Mouse (Mus musculus): ENCODE measurements at regions not wholly inside any gene's neighbourhood (a gene's known extent, or its start where the extent isn't known, plus 50 kb on each side); places are given as distances from the start of the nearest gene placed in this dataset.

GRCm38 (mm10) chr10:110640406-110640805 is 104.8 kb upstream of the E2f7 start:
- Histone ChIP-seq H3K9me3 (ENCODE audit: control insufficient read depth, low read length) (no peaks in the 10 kb centered on the region), H3K4me3 (ENCODE audit: low read length) (no peak overlapping the region), H3K27me3 (replicated peaks; ENCODE audit: control insufficient read depth, insufficient read depth, low read length) (no peaks in the 10 kb centered on the region), H3K4me1 (ENCODE audit: control insufficient read depth, insufficient read depth, low read depth, low read length) (no peaks in the 10 kb centered on the region), H3K27ac (ENCODE audit: low read depth, low read length) (no peak overlapping the region), H3K36me3 (ENCODE audit: control insufficient read depth, insufficient read depth, low read length) (no peaks in the 10 kb centered on the region), H3K9ac (ENCODE audit: low read depth, low read length) (no peak overlapping the region), H3K4me2 (ENCODE audit: low read length) (no peak overlapping the region)
- ATAC-seq: no peak
- WGBS: 23% methylated on average over 10 of the region's 10 CpGs

GRCm38 (mm10) chr10:110642065-110642690 is 103.1 kb upstream of the E2f7 start:
- no peak for ATAC-seq

GRCm38 (mm10) chr10:110647603-110648002 is 97.6 kb upstream of the E2f7 start:
- H3K27ac ChIP-seq (ENCODE audit: low read depth, low read length): no peak overlapping the region
- 55% methylated on average over 7 of the region's 7 CpGs for WGBS

More at GRCm38 (mm10) chr10:110642065-110642690, 103.1 kb upstream of the E2f7 start:
- Histone ChIP-seq H3K4me1 (ENCODE audit: control insufficient read depth, insufficient read depth, low read depth, low read length) (no peaks in the 10 kb centered on the region), H3K4me2 (ENCODE audit: low read length) (no peak overlapping the region), H3K9ac (ENCODE audit: low read depth, low read length) (no peak overlapping the region), H3K36me3 (ENCODE audit: control insufficient read depth, insufficient read depth, low read length) (no peaks in the 10 kb centered on the region), H3K9me3 (ENCODE audit: control insufficient read depth, low read length) (no peaks in the 10 kb centered on the region), H3K27ac (ENCODE audit: low read depth, low read length) (no peak overlapping the region), H3K27me3 (replicated peaks; ENCODE audit: control insufficient read depth, insufficient read depth, low read length) (no peaks in the 10 kb centered on the region), H3K4me3 (ENCODE audit: low read length) (no peak overlapping the region)
- WGBS: 67% methylated on average over 19 of the region's 19 CpGs

GRCm38 (mm10) chr10:110650107-110650506 is 95.1 kb upstream of the E2f7 start:
- Histone ChIP-seq H3K4me2 (ENCODE audit: low read length) (no peak overlapping the region), H3K9ac (ENCODE audit: low read depth, low read length) (no peak overlapping the region), H3K27me3 (replicated peaks; ENCODE audit: control insufficient read depth, insufficient read depth, low read length) (no peaks in the 10 kb centered on the region), H3K27ac (ENCODE audit: low read depth, low read length) (no peak overlapping the region), H3K9me3 (ENCODE audit: control insufficient read depth, low read length) (no peaks in the 10 kb centered on the region), H3K4me1 (ENCODE audit: control insufficient read depth, insufficient read depth, low read depth, low read length) (no peaks in the 10 kb centered on the region), H3K36me3 (ENCODE audit: control insufficient read depth, insufficient read depth, low read length) (no peaks in the 10 kb centered on the region), H3K4me3 (ENCODE audit: low read length) (no peak overlapping the region)
- 72% methylated on average over 6 of the region's 6 CpGs for WGBS
- no peak for ATAC-seq

More at GRCm38 (mm10) chr10:110647603-110648002, 97.6 kb upstream of the E2f7 start:
- no peak overlapping the region for H3K4me2 ChIP-seq (ENCODE audit: low read length)
- no peak overlapping the region for H3K4me3 ChIP-seq (ENCODE audit: low read length)
- H3K4me1 ChIP-seq (ENCODE audit: control insufficient read depth, insufficient read depth, low read depth, low read length): no peaks in the 10 kb centered on the region
- no peaks in the 10 kb centered on the region for H3K27me3 ChIP-seq (replicated peaks; ENCODE audit: control insufficient read depth, insufficient read depth, low read length)
- H3K9me3 ChIP-seq (ENCODE audit: control insufficient read depth, low read length): no peaks in the 10 kb centered on the region
- H3K36me3 ChIP-seq (ENCODE audit: control insufficient read depth, insufficient read depth, low read length): no peaks in the 10 kb centered on the region
- no peak for ATAC-seq
- no peak overlapping the region for H3K9ac ChIP-seq (ENCODE audit: low read depth, low read length)

GRCm38 (mm10) chr10:110650851-110651250 is 94.4 kb upstream of the E2f7 start:
- no peaks in the 10 kb centered on the region for H3K27me3 ChIP-seq (replicated peaks; ENCODE audit: control insufficient read depth, insufficient read depth, low read length)
- no peaks in the 10 kb centered on the region for H3K4me1 ChIP-seq (ENCODE audit: control insufficient read depth, insufficient read depth, low read depth, low read length)
- no peak overlapping the region for H3K4me3 ChIP-seq (ENCODE audit: low read length)
- ATAC-seq: no peak
- no peak overlapping the region for H3K4me2 ChIP-seq (ENCODE audit: low read length)
- H3K36me3 ChIP-seq (ENCODE audit: control insufficient read depth, insufficient read depth, low read length): no peaks in the 10 kb centered on the region
- no peaks in the 10 kb centered on the region for H3K9me3 ChIP-seq (ENCODE audit: control insufficient read depth, low read length)
- no peak overlapping the region for H3K9ac ChIP-seq (ENCODE audit: low read depth, low read length)
- H3K27ac ChIP-seq (ENCODE audit: low read depth, low read length): no peak overlapping the region

- no peak overlapping the region for H3K4me2 ChIP-seq (ENCODE audit: low read length)
- H3K9me3 ChIP-seq (ENCODE audit: control insufficient read depth, low read length): no peaks in the 10 kb centered on the region
- H3K4me3 ChIP-seq (ENCODE audit: low read length): no peak overlapping the region
- H3K36me3 ChIP-seq (ENCODE audit: control insufficient read depth, insufficient read depth, low read length): no peaks in the 10 kb centered on the region
- no peak for ATAC-seq
- no peak overlapping the region for H3K27ac ChIP-seq (ENCODE audit: low read depth, low read length)
- WGBS: 78% methylated on average over 6 of the region's 6 CpGs
- H3K27me3 ChIP-seq (replicated peaks; ENCODE audit: control insufficient read depth, insufficient read depth, low read length): no peaks in the 10 kb centered on the region
- H3K4me1 ChIP-seq (ENCODE audit: control insufficient read depth, insufficient read depth, low read depth, low read length): no peaks in the 10 kb centered on the region
- H3K9ac ChIP-seq (ENCODE audit: low read depth, low read length): no peak overlapping the region
Measured at GRCm38 (mm10) chr10:110654070-110654469, 91.2 kb upstream of the E2f7 start.

GRCm38 (mm10) chr10:110658153-110658695 is 87.0 kb upstream of the E2f7 start:
- Histone ChIP-seq H3K27ac (ENCODE audit: low read depth, low read length) (no peak overlapping the region), H3K4me3 (ENCODE audit: low read length) (no peak overlapping the region), H3K27me3 (replicated peaks; ENCODE audit: control insufficient read depth, insufficient read depth, low read length) (no peaks in the 10 kb centered on the region), H3K4me1 (ENCODE audit: control insufficient read depth, insufficient read depth, low read depth, low read length) (no peaks in the 10 kb centered on the region), H3K9ac (ENCODE audit: low read depth, low read length) (no peak overlapping the region), H3K9me3 (ENCODE audit: control insufficient read depth, low read length) (no peaks in the 10 kb centered on the region), H3K36me3 (ENCODE audit: control insufficient read depth, insufficient read depth, low read length) (no peaks in the 10 kb centered on the region), H3K4me2 (ENCODE audit: low read length) (no peak overlapping the region)
- no peak for ATAC-seq
- WGBS: 69% methylated on average over 4 of the region's 4 CpGs

GRCm38 (mm10) chr10:110676503-110676902 is 68.7 kb upstream of the E2f7 start:
- Histone ChIP-seq H3K4me3 (ENCODE audit: low read length) (no peak overlapping the region), H3K36me3 (ENCODE audit: control insufficient read depth, insufficient read depth, low read length) (no peaks in the 10 kb centered on the region), H3K4me2 (ENCODE audit: low read length) (no peak overlapping the region), H3K27me3 (replicated peaks; ENCODE audit: control insufficient read depth, insufficient read depth, low read length) (no peaks in the 10 kb centered on the region), H3K4me1 (ENCODE audit: control insufficient read depth, insufficient read depth, low read depth, low read length) (no peaks in the 10 kb centered on the region), H3K9ac (ENCODE audit: low read depth, low read length) (no peak overlapping the region), H3K9me3 (ENCODE audit: control insufficient read depth, low read length) (no peaks in the 10 kb centered on the region), H3K27ac (ENCODE audit: low read depth, low read length) (no peak overlapping the region)
- no peak for ATAC-seq
- 70% methylated on average over 4 of the region's 4 CpGs for WGBS

All from hindbrain, embryonic 16.5 days (tissue).